In the genomic region with DNA sequence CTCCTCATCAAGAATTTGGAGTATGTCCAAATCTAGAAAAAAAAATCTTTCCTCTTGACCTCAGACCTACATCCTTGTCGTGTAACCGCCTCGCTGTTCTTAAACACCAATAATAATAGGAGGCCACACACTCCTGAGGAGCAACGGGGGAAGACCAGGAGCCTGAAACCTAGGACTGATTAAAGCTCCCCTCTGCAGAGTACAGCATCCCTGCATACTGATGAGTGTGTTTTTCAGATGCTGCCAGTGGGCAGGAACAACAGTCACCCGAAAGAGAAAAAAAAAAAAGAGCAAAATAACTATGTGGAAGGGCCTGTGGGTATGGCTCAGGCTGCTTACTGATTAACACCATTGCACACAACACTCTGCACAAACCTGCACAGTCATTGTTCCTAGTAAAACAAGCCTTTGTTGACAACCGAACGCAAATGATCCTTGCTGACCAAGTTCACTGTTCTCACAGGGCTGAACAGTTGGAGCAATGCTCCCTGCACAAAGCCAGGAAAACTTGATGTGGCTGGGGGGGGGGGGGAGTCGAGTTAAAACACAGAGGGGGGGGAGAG, we compare ENCODE assay signal across 12 mouse cellular contexts. TPM values are rescaled to one million over a fixed set of nuclear protein-coding genes. Genes with fewer than 3 reads are reported as not detected.
DNase-seq lines count a peak whose midpoint lies in the region; ATAC-seq and TF ChIP-seq lines count a peak whose summit lies in the region.
"Had no signal": no experiment of that assay in that cellular context is flagged by ENCODE, and none has a peak within 500 bp of the region (broad histone marks: within the 10 kb centered on the region; RNA-seq: fewer than 3 reads in every experiment).

No protein-coding gene starts in this region.

- H3K27me3 ChIP-seq in forebrain, embryonic 15.5 days: no peaks in the 10 kb centered on the region
- H3K27me3 ChIP-seq in kidney, embryonic 15.5 days: no peaks in the 10 kb centered on the region
- no peaks in the 10 kb centered on the region for H3K27me3 ChIP-seq in midbrain, postnatal 0 days (ENCODE audit: insufficient read depth, low read length)
- H3K27me3 ChIP-seq: embryonic facial prominence, embryonic 15.5 days had no signal

- peaks cover 10% of the 10 kb centered on the region for H3K4me1 ChIP-seq in forebrain, embryonic 15.5 days
- peaks cover 17% of the 10 kb centered on the region for H3K4me1 ChIP-seq in kidney, embryonic 15.5 days
- H3K4me1 ChIP-seq in midbrain, postnatal 0 days (ENCODE audit: insufficient read depth, low read length): peaks cover 4% of the 10 kb centered on the region; the same call in 1 of the 2 replicates

- H3K4me2 ChIP-seq in forebrain, embryonic 15.5 days (replicated peaks): no peak overlapping the region
- no peak overlapping the region for H3K4me2 ChIP-seq in kidney, embryonic 15.5 days
- H3K4me2 ChIP-seq in midbrain, postnatal 0 days (ENCODE audit: low read depth, low read length, poor library complexity, severe bottlenecking): no peak overlapping the region
- H3K4me2 ChIP-seq: embryonic facial prominence, embryonic 15.5 days had no signal

- H3K27ac ChIP-seq in forebrain, embryonic 15.5 days (replicated peaks): no peak overlapping the region
- peak overlapping the region; percentile 70 for H3K27ac ChIP-seq in kidney, embryonic 15.5 days
- no peak overlapping the region for H3K27ac ChIP-seq in midbrain, postnatal 0 days (ENCODE audit: low read depth, low read length)
- H3K27ac ChIP-seq: embryonic facial prominence, embryonic 15.5 days had no signal

- 7% methylated on average over 7 of the region's 8 CpGs for WGBS in forebrain, embryonic 15.5 days
- WGBS in kidney, embryonic 15.5 days: 36% methylated on average over 7 of the region's 8 CpGs
- 24% methylated on average over 7 of the region's 8 CpGs for WGBS in midbrain, postnatal 0 days

- no peaks in the 10 kb centered on the region for H3K36me3 ChIP-seq in forebrain, embryonic 15.5 days
- no peaks in the 10 kb centered on the region for H3K36me3 ChIP-seq in kidney, embryonic 15.5 days
- H3K36me3 ChIP-seq in midbrain, postnatal 0 days (ENCODE audit: insufficient read depth, low read length): no peaks in the 10 kb centered on the region
- H3K36me3 ChIP-seq: embryonic facial prominence, embryonic 15.5 days had no signal

- H3K9me3 ChIP-seq in forebrain, embryonic 15.5 days: no peaks in the 10 kb centered on the region
- no peaks in the 10 kb centered on the region for H3K9me3 ChIP-seq in kidney, embryonic 15.5 days (replicated peaks)
- no peaks in the 10 kb centered on the region for H3K9me3 ChIP-seq in midbrain, postnatal 0 days (ENCODE audit: low read length)
- H3K9me3 ChIP-seq: embryonic facial prominence, embryonic 15.5 days had no signal

- no peak for TF ChIP-seq CTCF in midbrain, postnatal 0 days (IDR thresholded peaks at IDR 0.05)

- no peak overlapping the region for H3K4me3 ChIP-seq in forebrain, embryonic 15.5 days
- no peak overlapping the region for H3K4me3 ChIP-seq in kidney, embryonic 15.5 days (replicated peaks)
- H3K4me3 ChIP-seq in midbrain, postnatal 0 days (ENCODE audit: low read depth, low read length): no peak overlapping the region
- H3K4me3 ChIP-seq: embryonic facial prominence, embryonic 15.5 days had no signal

- H3K9ac ChIP-seq in forebrain, embryonic 15.5 days (replicated peaks): no peak overlapping the region
- H3K9ac ChIP-seq in kidney, embryonic 15.5 days: no peak overlapping the region
- no peak overlapping the region for H3K9ac ChIP-seq in midbrain, postnatal 0 days (replicated peaks; ENCODE audit: low read length, poor library complexity, severe bottlenecking)
- H3K9ac ChIP-seq: embryonic facial prominence, embryonic 15.5 days had no signal

- DNase-seq in kidney, adult 11 months: peak; percentile 69
- DNase-seq in kidney, postnatal 4 days: no peak
- peak; percentile 16 for DNase-seq in midbrain, postnatal 0 days (ENCODE audit: low spot score)
- no peak for DNase-seq in left cerebral cortex, adult 8-10 months (ENCODE audit: low spot score in 2 of 2)
- DNase-seq in thymus, postnatal 0 days (ENCODE audit: low spot score): no peak
- DNase-seq in adrenal gland, postnatal 25 days: no peak
- DNase-seq: cerebellum, adult 9-11 months; gastrocnemius, postnatal 25 days; spleen, adult 18-20 months had no signal

- ATAC-seq in forebrain, embryonic 15.5 days (replicated peaks): peak; percentile 60; the same call in 1 of the 2 replicates
- peak; percentile 74; the same call in 1 of the 2 replicates for ATAC-seq in kidney, embryonic 15.5 days (replicated peaks; ENCODE audit: low FRiP score)
- no peak for ATAC-seq in midbrain, postnatal 0 days (ENCODE audit: low FRiP score)

RNA-seq across cellular contexts. Expression of gene Glis3, which starts 43.8 kb away (rescaled TPM):
- polyA plus RNA-seq in forebrain, embryonic 15.5 days (2015; fragmentation: Nextera tagmentation; extraction: Ambion mirVana): 0.77 and 1.2 TPM in 2 replicates
- 8.4 and 9.2 TPM in 2 replicates for polyA plus RNA-seq in kidney, embryonic 15.5 days (2015; fragmentation: Nextera tagmentation; extraction: Ambion mirVana)
- total RNA-seq in midbrain, postnatal 0 days (2014; rRNA removed): 16.5 and 27.1 TPM in 2 replicates
- 0.75 and 1.2 TPM in 2 replicates for polyA plus RNA-seq in midbrain, postnatal 0 days (2015; fragmentation: Nextera tagmentation; extraction: Ambion mirVana)
- 1 to 10 TPM; 7.1 to 8.6 (median 7.2) TPM for total RNA-seq in left cerebral cortex, adult 8-10 months (2022)
- polyA plus RNA-seq in thymus, postnatal 0 days (2015; fragmentation: Nextera tagmentation; extraction: Ambion mirVana): 0.28 and 0.59 TPM in 2 replicates
- total RNA-seq in adrenal gland, postnatal 25 days (2021): 9.5 and 13.5 TPM in 2 replicates

Comparison
In these comparisons a context has a peak if more than half of its experiments do, and no peak if none do; other contexts are left out.
1. DNase-seq: peak in kidney, adult 11 months (single experiment) and midbrain, postnatal 0 days (single experiment); none in kidney, postnatal 4 days (0 of 2), left cerebral cortex, adult 8-10 months (0 of 2), thymus, postnatal 0 days (single experiment) and adrenal gland, postnatal 25 days (single experiment).